Mouse (Mus musculus) midbrain, postnatal 0 days (tissue): ENCODE measurements around the gene Traf7. TPM values are rescaled to one million over a fixed set of nuclear protein-coding genes. Genes with fewer than 3 reads are reported as not detected.
A peak's percentile ranks its signal among the peaks of the same experiment; 100 is the strongest.

Experiments used
- ATAC-seq: fragments of 200-750 bp; cut with Nextera tagmentation; 2 replicates; pipeline ENCODE4 v1.8.0; 2017; ENCODE audit warnings: moderate number of reproducible peaks, mild to moderate bottlenecking, moderate TSS enrichment, moderate library complexity; ENCODE audit not compliant: low FRiP score
- DNase-seq: peaks from one replicate; pipeline ENCODE4 v3.0.0-alpha.2; 2015; ENCODE audit warnings: low spot score
- H3K27ac ChIP-seq: fragments of 300-500 bp; sonication (generic); 2 replicates; pipeline ENCODE4 v1.5.1; 2014; ENCODE audit warnings: low read depth, mild to moderate bottlenecking, low read length, mixed read lengths
- H3K27me3 ChIP-seq: fragments of 300-500 bp; sonication (generic); 2 replicates; pipeline ENCODE4 v1.6.1; 2014; ENCODE audit warnings: low read length, control low read depth, mixed read lengths; ENCODE audit not compliant: insufficient read depth
- H3K36me3 ChIP-seq: fragments of 300-500 bp; sonication (generic); 2 replicates; pipeline ENCODE4 v1.6.1; 2014; ENCODE audit warnings: low read length, control low read depth, mixed read lengths; ENCODE audit not compliant: insufficient read depth
- H3K4me1 ChIP-seq: fragments of 300-500 bp; sonication (generic); 2 replicates; pipeline ENCODE4 v1.6.1; 2014; ENCODE audit warnings: mild to moderate bottlenecking, control low read depth, antibody characterized with exemption, low read length, mixed read lengths; ENCODE audit not compliant: insufficient read depth
- H3K4me2 ChIP-seq: fragments of 300-500 bp; sonication (generic); 2 replicates; pipeline ENCODE4 v1.6.1; 2014; ENCODE audit warnings: low read depth, mild to moderate bottlenecking, low read length, mixed read lengths; ENCODE audit not compliant: poor library complexity, severe bottlenecking
- H3K4me3 ChIP-seq: fragments of 300-500 bp; sonication (generic); 2 replicates; pipeline ENCODE4 v1.5.1; 2014; ENCODE audit warnings: low read depth, mild to moderate bottlenecking, low read length, moderate library complexity
- H3K9ac ChIP-seq: fragments of 300-500 bp; sonication (generic); replicated peaks from 2 replicates; pipeline ENCODE4 v1.6.1; 2014; ENCODE audit warnings: mild to moderate bottlenecking, low read length, moderate library complexity, mixed read lengths; ENCODE audit not compliant: poor library complexity, severe bottlenecking
- H3K9me3 ChIP-seq: fragments of 300-500 bp; sonication (generic); 2 replicates; pipeline ENCODE4 v1.6.1; 2016; ENCODE audit warnings: low read length, control low read depth
- CTCF ChIP-seq: IDR thresholded peaks from 2 replicates; pipeline ENCODE4 v1.5.1; 2016; ENCODE audit warnings: antibody characterized with exemption, mild to moderate bottlenecking
- WGBS: fragments of 180-500 bp; shearing (Covaris S2); extraction: QIAGEN DNeasy Blood & Tissue Kit; methylation state at CpG from one replicate; pipeline ENCODE4 v1.1.7; 2014; 5-methylcytosine and 5-hydroxymethylcytosine counted together
- polyA plus RNA-seq: library from polyadenylated mRNA; unstranded; fragments of >200 nt; fragmentation: Nextera tagmentation; extraction: Ambion mirVana; gene quantifications from 2 replicates; pipeline ENCODE4 v1.2.1, GENCODE M21; 2015
- total RNA-seq: library from RNA; depleted of rRNA; stranded (reverse); fragments of >200 nt; gene quantifications from 2 replicates; pipeline ENCODE4 v1.2.3, GENCODE M21; 2014

Gene Traf7
- total and polyA plus RNA-seq, 2 experiments from 2014 or later, result 71.4 to 175 TPM

- ATAC-seq (no peak), DNase-seq (no peak)
- H3K4me3 ChIP-seq, result 0 out of 2 replicates have a peak overlapping the region, but pooled peaks have one; percentile 56
- H3K9me3 ChIP-seq, result no peaks in the 10 kb centered on the region
- no peak for TF ChIP-seq CTCF
- H3K4me1 ChIP-seq, result peaks cover 12% of the 10 kb centered on the region
- WGBS, result 92% methylated on average over 20 of the region's 20 CpGs
- peak overlapping the region; percentile 69; the same call in 1 of the 2 replicates for H3K9ac ChIP-seq
- H3K36me3 ChIP-seq, result peaks cover 35% of the 10 kb centered on the region
- no peaks in the 10 kb centered on the region for H3K27me3 ChIP-seq
- no peak overlapping the region for H3K27ac ChIP-seq
- H3K4me2 ChIP-seq, result peak overlapping the region; percentile 77
Observed at GRCm38 (mm10) chr17:24477053-24477984, 50.4 kb downstream of the Traf7 start.

DNA sequence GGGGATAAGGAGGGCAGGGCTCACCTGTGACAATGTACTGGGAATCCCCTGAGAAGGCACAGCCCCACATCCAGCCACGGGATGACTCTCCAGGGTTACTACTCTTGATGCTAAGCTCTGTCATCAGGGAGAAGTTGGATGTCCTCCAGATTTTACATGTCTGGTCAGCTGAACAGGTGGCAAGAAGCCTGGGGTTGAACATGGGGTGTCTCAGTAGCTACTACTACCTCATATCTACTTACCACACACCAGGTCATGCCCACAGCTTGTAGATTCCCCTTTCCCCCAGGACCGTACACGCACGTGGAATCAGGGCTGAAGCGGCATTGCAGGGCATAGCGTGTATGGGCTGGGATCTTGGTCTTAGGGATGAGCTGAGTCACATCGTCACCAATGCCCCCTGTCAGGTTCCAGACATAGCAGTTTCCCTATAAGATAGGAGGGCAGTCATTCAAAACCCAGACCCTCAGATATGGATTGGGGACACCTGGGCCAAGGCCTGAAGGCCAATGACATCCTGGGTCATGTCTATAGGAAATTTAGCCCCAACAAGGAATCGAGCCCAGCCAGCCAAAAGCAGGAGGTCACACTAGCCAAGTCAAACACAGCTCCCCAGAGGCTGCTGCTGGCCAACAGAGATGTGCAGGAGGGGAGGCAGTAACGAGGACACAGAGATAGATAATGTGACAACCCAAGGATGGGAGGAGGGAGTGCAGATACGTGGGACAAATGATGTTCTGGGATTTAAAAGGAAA lies 51.5 kb downstream of the Traf7 start:
- Histone ChIP-seq H3K27ac (no peak overlapping the region), H3K36me3 (peaks cover 35% of the 10 kb centered on the region), H3K4me1 (peaks cover 20% of the 10 kb centered on the region), H3K4me2 (no peak overlapping the region), H3K27me3 (no peaks in the 10 kb centered on the region), H3K9ac (no peak overlapping the region), H3K9me3 (no peaks in the 10 kb centered on the region), H3K4me3 (no peak overlapping the region)
- TF ChIP-seq CTCF, result no peak
- ATAC-seq (no peak), DNase-seq (no peak)
- WGBS, result 92% methylated on average over 10 of the region's 10 CpGs

DNA sequence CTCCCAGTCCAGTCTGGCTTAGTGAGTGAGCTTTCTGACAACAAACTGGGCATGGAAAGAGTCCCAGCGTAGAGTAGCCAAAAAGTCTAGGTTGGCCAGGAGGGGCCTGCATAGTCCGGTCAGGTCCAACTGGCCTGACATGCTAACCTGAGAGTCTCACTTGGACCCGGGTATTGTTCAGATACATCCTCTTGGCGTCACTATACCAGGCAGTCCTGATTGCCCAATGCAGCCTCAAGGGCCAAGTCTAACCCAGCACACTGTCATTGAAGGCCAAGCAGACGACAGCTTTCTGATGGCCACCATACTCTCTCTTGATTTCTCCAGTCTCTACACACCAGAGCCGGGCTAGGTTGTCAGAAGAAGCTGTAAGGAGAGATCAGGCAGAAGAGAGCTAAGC lies 52.2 kb downstream of the Traf7 start:
- no peaks in the 10 kb centered on the region for H3K9me3 ChIP-seq
- no peak for TF ChIP-seq CTCF
- H3K9ac ChIP-seq, result no peak overlapping the region
- no peak overlapping the region for H3K27ac ChIP-seq
- H3K27me3 ChIP-seq, result no peaks in the 10 kb centered on the region
- H3K36me3 ChIP-seq, result peaks cover 35% of the 10 kb centered on the region
- no peak overlapping the region for H3K4me3 ChIP-seq
- no peak overlapping the region for H3K4me2 ChIP-seq
- H3K4me1 ChIP-seq, result peaks cover 20% of the 10 kb centered on the region
- WGBS, result 93% methylated on average over 6 of the region's 6 CpGs
- DNase-seq (no peak), ATAC-seq (no peak)

- no peak overlapping the region for H3K4me3 ChIP-seq
- H3K9me3 ChIP-seq, result no peaks in the 10 kb centered on the region
- no peak overlapping the region for H3K4me2 ChIP-seq
- H3K27ac ChIP-seq, result no peak overlapping the region
- H3K4me1 ChIP-seq, result peaks cover 20% of the 10 kb centered on the region
- no peaks in the 10 kb centered on the region for H3K27me3 ChIP-seq
- peak; percentile 54 for DNase-seq
- WGBS, result 82% methylated on average over 5 of the region's 5 CpGs
- no peak overlapping the region for H3K9ac ChIP-seq
- H3K36me3 ChIP-seq, result peaks cover 35% of the 10 kb centered on the region
- ATAC-seq, result no peak
- no peak for TF ChIP-seq CTCF
Observed at GRCm38 (mm10) chr17:24474557-24474956, 53.2 kb downstream of the Traf7 start.

DNA sequence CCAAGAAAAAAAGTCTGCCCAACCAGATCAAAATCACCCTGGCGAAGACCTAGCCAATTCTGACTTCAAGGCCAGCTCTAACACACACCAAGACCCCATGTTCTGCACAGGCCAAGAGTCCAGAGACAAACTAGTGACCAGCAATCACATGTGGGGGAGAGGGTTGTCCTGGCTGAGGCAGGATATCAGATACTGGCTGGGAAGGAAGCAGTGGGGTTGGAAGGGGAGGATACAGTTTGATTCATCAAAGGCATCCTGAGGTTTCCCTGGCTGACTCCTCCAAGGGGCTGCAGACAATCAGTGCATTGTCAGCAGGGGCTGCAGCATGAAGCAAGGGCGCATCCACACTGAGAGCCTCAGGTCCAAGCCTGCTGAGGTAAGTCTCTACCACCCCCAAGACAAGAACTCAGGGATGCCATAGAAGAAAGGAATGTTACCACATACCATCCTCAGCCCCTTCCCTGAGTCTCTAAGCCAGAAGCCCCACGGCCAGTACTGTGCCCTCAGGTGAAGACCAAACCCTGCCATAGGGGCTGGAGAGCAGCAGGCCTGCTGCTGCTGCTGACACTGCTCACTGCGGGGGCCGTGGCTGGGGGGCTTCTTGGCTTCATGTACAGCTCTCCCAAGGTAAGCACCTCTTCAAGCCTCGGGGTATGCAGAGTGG lies 54.0 kb downstream of the Traf7 start, which contains the start of gene Bricd5:
Gene Bricd5, plus strand, starts transcription at position 273 of the 664 bp plus-strand sequence.
- no peak for ATAC-seq
- Histone ChIP-seq H3K36me3 (peaks cover 35% of the 10 kb centered on the region), H3K4me2 (no peak within 1 kb of the TSS), H3K4me3 (no peak within 1 kb of the TSS), H3K9me3 (no peaks in the 10 kb centered on the region), H3K4me1 (peaks cover 20% of the 10 kb centered on the region), H3K27ac (no peak within 1 kb of the TSS), H3K9ac (no peak within 1 kb of the TSS), H3K27me3 (no peaks in the 10 kb centered on the region)
- no peak for TF ChIP-seq CTCF
- no peak for DNase-seq
- WGBS, result 86% methylated on average over 6 of the region's 6 CpGs
